Mouse (Mus musculus): ENCODE data around the gene Coro7. TPM values are rescaled to one million over a fixed set of nuclear protein-coding genes. Genes with fewer than 3 reads are reported as not detected.

The Coro7 gene
- polyA plus RNA-seq, 1 experiment from 2014 or later: 13.1 TPM

DNA sequence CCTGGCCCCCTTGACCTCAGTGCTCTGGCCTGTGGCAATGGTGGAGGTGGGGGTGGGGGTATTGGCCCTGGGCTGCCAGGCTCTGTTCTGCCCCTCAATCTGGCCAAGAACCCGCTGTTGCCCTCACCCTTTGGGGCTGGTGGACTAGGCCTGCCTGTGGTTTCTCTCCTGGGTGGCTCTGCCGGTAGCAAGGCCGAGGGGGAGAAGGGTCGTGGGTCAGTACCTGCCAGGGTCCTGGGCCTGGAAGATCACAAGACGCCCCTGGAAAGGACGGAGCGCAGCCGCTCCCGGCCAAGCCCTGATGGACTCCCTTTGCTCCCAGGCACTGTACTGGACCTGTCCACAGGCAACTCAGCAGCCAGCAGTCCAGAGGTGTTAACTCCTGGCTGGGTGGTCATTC is 65.8 kb downstream of the Coro7 start:
- H3K9ac ChIP-seq (ENCODE audit: low read length): no peak overlapping the region
- H3K4me1 ChIP-seq (ENCODE audit: control insufficient read depth, insufficient read depth, low read length): no peaks in the 10 kb centered on the region
- WGBS: 91% methylated on average over 9 of the region's 9 CpGs
- no peak overlapping the region for H3K4me2 ChIP-seq (ENCODE audit: low read depth, severe bottlenecking)
- H3K27ac ChIP-seq (replicated peaks; ENCODE audit: low read depth, low read length): no peak overlapping the region
- H3K36me3 ChIP-seq (ENCODE audit: control insufficient read depth, insufficient read depth, low read length): peaks cover 31% of the 10 kb centered on the region
- DNase-seq (ENCODE audit: low spot score) (no peak), ATAC-seq (ENCODE audit: insufficient number of reproducible peaks, low FRiP score, low TSS enrichment, low read depth) (no peak)
- H3K9me3 ChIP-seq (ENCODE audit: control insufficient read depth, low read length): 0 out of 2 replicates have a peak, but pooled peaks cover 2% of the 10 kb centered on the region
- no peak overlapping the region for H3K4me3 ChIP-seq (ENCODE audit: low read depth, low read length)
- no peaks in the 10 kb centered on the region for H3K27me3 ChIP-seq (ENCODE audit: control insufficient read depth, insufficient read depth, low read length)

DNA sequence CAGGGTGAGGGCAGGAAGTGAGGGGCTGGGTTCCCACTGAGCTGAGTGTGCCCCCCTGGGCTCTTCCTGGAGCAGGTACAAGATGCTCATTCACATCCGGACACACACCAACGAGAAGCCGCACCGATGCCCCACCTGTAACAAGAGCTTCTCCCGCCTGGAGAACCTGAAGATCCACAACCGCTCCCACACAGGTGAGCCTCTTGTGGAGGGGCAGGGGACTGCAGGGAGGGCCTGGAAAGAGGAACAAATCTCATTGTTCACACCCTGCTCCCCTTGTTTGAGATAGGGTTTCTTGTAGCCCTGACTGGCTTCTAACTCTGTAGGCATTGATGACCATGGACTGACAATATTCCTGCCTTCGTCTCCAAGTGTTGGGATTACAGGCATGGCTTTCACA is 67.9 kb downstream of the Coro7 start:
- H3K4me1 ChIP-seq (ENCODE audit: control insufficient read depth, insufficient read depth, low read length): peaks cover 11% of the 10 kb centered on the region
- peaks cover 26% of the 10 kb centered on the region for H3K36me3 ChIP-seq (ENCODE audit: control insufficient read depth, insufficient read depth, low read length)
- no peak overlapping the region for H3K9ac ChIP-seq (ENCODE audit: low read length)
- H3K27ac ChIP-seq (replicated peaks; ENCODE audit: low read depth, low read length): no peak overlapping the region
- ATAC-seq (ENCODE audit: insufficient number of reproducible peaks, low FRiP score, low TSS enrichment, low read depth) (no peak), DNase-seq (ENCODE audit: low spot score) (no peak)
- no peaks in the 10 kb centered on the region for H3K27me3 ChIP-seq (ENCODE audit: control insufficient read depth, insufficient read depth, low read length)
- 94% methylated on average over 7 of the region's 7 CpGs for WGBS
- H3K4me3 ChIP-seq (ENCODE audit: low read depth, low read length): no peak overlapping the region
- H3K9me3 ChIP-seq (ENCODE audit: control insufficient read depth, low read length): no peaks in the 10 kb centered on the region
- no peak overlapping the region for H3K4me2 ChIP-seq (ENCODE audit: low read depth, severe bottlenecking)

DNA sequence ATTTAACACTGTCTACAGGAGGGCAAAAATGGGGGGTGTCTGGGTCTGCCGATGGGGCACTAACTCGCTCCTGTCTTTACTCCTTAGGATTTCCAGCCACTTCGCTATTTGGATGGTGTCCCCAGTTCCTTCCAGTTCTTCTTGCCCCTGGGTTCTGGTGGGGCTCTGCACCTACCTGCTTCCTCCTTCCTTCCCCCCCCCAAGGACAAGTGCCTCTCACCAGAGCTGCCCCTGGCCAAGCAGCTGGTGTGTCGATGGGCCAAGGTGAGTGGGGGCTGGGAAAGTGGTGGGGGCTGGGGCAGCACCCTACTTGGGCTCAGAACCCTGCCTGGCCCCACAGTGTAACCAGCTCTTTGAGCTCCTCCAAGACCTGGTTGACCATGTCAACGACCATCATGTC is 68.4 kb downstream of the Coro7 start:
- Histone ChIP-seq H3K4me2 (ENCODE audit: low read depth, severe bottlenecking) (no peak overlapping the region), H3K4me3 (ENCODE audit: low read depth, low read length) (no peak overlapping the region), H3K9ac (ENCODE audit: low read length) (no peak overlapping the region), H3K27me3 (ENCODE audit: control insufficient read depth, insufficient read depth, low read length) (no peaks in the 10 kb centered on the region), H3K9me3 (ENCODE audit: control insufficient read depth, low read length) (no peaks in the 10 kb centered on the region), H3K4me1 (ENCODE audit: control insufficient read depth, insufficient read depth, low read length) (peaks cover 16% of the 10 kb centered on the region), H3K36me3 (ENCODE audit: control insufficient read depth, insufficient read depth, low read length) (peaks cover 26% of the 10 kb centered on the region), H3K27ac (replicated peaks; ENCODE audit: low read depth, low read length) (no peak overlapping the region)
- WGBS: 94% methylated on average over 5 of the region's 5 CpGs
- no peak for ATAC-seq (ENCODE audit: insufficient number of reproducible peaks, low FRiP score, low TSS enrichment, low read depth)
- DNase-seq (ENCODE audit: low spot score): no peak

DNA sequence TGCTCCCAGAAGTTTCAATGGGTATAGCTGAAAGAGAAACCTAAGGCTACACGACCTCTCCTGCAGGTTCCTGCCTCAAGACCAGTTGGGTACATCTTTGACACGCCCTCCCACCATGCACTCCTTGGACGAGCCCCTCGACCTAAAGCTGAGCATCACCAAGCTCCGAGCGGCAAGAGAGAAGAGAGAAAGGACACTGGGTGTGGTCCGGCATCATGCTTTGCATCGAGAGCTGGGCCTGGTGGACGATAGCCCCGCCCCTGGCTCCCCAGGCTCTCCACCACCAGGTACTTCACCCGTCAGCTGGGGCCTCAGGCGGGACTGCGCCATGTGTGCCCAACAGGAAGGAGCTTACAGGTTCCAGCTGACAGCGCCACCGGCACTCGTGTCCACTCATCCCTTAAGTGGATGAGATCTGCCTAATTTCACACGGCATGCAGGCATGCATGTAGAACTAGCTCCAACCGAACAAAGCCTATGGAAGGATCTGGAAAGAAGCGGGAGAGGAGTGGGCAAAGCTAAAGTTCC is 71.0 kb downstream of the Coro7 start:
- Histone ChIP-seq H3K36me3 (ENCODE audit: control insufficient read depth, insufficient read depth, low read length) (peaks cover 16% of the 10 kb centered on the region), H3K9ac (ENCODE audit: low read length) (no peak overlapping the region), H3K4me3 (ENCODE audit: low read depth, low read length) (no peak overlapping the region), H3K4me2 (ENCODE audit: low read depth, severe bottlenecking) (no peak overlapping the region), H3K27ac (replicated peaks; ENCODE audit: low read depth, low read length) (no peak overlapping the region), H3K27me3 (ENCODE audit: control insufficient read depth, insufficient read depth, low read length) (no peaks in the 10 kb centered on the region), H3K4me1 (ENCODE audit: control insufficient read depth, insufficient read depth, low read length) (peaks cover 42% of the 10 kb centered on the region), H3K9me3 (ENCODE audit: control insufficient read depth, low read length) (no peaks in the 10 kb centered on the region)
- ATAC-seq (ENCODE audit: insufficient number of reproducible peaks, low FRiP score, low TSS enrichment, low read depth) (no peak), DNase-seq (ENCODE audit: low spot score) (no peak)
- 86% methylated on average over 19 of the region's 19 CpGs for WGBS

DNA sequence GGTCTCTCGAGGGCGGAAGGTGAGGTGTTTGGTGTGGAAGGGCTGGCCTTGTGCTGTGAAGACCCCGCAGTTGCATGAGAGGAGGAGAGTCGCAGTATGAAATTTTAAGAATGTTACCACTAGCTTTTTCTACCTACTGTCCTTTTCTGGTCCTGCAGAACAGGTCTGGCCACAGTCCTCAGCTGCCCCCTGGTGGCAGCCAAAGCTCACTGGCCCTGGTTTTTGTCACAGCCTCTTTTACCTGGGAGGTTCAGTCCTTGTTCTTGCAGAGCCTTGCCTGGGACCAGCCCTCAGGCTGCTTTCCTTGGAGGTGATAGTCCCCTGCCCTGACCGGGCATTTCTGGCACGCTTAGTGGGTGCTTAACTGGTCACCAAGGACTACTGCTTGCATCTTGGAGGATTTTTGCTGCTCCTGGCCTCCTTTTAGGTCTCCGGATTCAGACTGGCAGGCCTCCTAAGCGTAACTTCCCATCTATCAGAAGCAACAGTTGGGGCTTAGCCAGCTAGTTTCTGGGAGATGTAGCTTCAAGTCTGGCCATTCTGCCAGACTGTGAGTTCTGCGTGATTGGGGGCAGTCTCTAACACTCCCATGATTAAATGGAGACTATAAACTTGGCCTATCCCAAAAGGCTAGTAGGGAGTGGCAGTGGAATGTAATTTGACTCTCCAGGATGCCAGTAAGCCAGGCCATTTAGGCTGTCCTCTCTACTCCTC is 71.6 kb downstream of the Coro7 start:
- no peak overlapping the region for H3K4me3 ChIP-seq (ENCODE audit: low read depth, low read length)
- H3K27me3 ChIP-seq (ENCODE audit: control insufficient read depth, insufficient read depth, low read length): no peaks in the 10 kb centered on the region
- H3K27ac ChIP-seq (replicated peaks; ENCODE audit: low read depth, low read length): no peak overlapping the region
- H3K9me3 ChIP-seq (ENCODE audit: control insufficient read depth, low read length): no peaks in the 10 kb centered on the region
- 43% methylated on average over 9 of the region's 9 CpGs for WGBS
- peak; percentile 90 for DNase-seq (ENCODE audit: low spot score)
- peak; percentile 18; the same call in 1 of the 2 replicates for ATAC-seq (ENCODE audit: insufficient number of reproducible peaks, low FRiP score, low TSS enrichment, low read depth)
- no peak overlapping the region for H3K4me2 ChIP-seq (ENCODE audit: low read depth, severe bottlenecking)
- peaks cover 48% of the 10 kb centered on the region for H3K4me1 ChIP-seq (ENCODE audit: control insufficient read depth, insufficient read depth, low read length)
- 0 out of 2 replicates have a peak overlapping the region, but pooled peaks have one; percentile 8 for H3K9ac ChIP-seq (ENCODE audit: low read length)
- peaks cover 10% of the 10 kb centered on the region for H3K36me3 ChIP-seq (ENCODE audit: control insufficient read depth, insufficient read depth, low read length)

DNA sequence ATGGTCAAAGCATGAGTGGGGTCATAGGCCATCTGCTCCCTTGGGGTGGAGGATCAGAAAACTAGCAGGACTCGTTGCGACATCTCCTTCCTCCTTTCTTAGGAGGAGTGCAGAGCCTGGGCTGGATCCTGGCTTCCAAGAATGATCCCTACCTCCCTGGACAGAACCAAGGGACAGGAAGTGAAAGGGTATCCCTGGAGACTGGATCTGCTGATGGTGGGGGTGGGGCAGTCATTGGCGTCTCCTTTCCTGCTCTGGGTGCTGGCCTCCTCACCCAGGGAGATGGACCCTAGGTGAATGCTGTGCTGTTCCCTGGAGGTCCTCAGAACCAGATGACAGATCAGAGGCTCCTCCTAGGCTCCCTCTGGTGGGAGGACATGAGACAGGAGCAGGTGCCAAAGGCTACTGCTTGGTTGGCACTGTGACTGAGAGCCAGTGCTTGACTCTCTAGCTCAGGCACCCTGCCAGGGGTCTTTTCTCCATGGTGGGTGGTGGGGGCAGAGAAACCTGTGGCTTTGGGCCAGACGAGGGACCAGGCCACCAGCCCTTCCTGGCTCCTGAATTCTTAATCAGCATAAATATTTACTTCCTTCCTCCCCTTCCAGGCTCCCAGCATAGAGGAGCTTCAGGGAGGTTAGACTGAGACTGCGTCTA is 73.0 kb downstream of the Coro7 start:
- Histone ChIP-seq H3K4me3 (ENCODE audit: low read depth, low read length) (no peak overlapping the region), H3K9me3 (ENCODE audit: control insufficient read depth, low read length) (no peaks in the 10 kb centered on the region), H3K9ac (ENCODE audit: low read length) (no peak overlapping the region), H3K36me3 (ENCODE audit: control insufficient read depth, insufficient read depth, low read length) (peaks cover 5% of the 10 kb centered on the region; the same call in 1 of the 2 replicates), H3K27me3 (ENCODE audit: control insufficient read depth, insufficient read depth, low read length) (no peaks in the 10 kb centered on the region), H3K27ac (replicated peaks; ENCODE audit: low read depth, low read length) (no peak overlapping the region), H3K4me1 (ENCODE audit: control insufficient read depth, insufficient read depth, low read length) (peaks cover 62% of the 10 kb centered on the region), H3K4me2 (ENCODE audit: low read depth, severe bottlenecking) (no peak overlapping the region)
- WGBS: 43% methylated on average over 5 of the region's 5 CpGs
- DNase-seq (ENCODE audit: low spot score) (no peak), ATAC-seq (ENCODE audit: insufficient number of reproducible peaks, low FRiP score, low TSS enrichment, low read depth) (no peak)

DNA sequence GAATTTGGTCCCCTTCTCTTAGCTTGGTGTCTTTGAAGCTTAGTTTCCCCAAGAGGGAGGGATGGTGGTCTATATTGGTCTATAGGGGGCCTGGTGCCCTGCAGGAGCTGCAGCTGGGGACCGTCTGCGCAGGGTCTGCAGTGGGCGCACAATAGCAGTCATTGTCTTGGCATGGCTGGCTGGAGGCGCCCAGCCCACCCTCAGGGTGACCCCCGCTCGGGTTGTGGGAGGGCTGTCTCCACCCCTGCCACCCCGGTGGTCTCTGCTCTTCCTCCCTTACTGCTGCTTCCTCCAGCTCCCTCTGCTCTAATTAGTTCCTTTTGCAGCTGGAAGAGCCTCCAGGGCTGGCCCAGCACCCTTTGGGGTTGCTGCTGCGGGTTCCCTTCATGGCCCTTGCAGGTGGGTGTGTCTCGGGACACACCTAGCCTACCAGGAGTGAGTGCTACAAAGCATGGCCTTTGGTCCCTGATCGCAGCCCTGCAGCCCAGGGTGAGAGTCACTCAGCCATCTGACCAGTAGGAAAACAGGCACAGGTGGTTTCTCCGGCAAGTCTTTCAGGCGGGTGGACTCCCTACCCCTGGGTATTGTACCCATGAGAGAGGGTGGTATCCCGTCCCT is 74.0 kb downstream of the Coro7 start:
- Histone ChIP-seq H3K27me3 (ENCODE audit: control insufficient read depth, insufficient read depth, low read length) (no peaks in the 10 kb centered on the region), H3K9ac (ENCODE audit: low read length) (no peak overlapping the region), H3K4me2 (ENCODE audit: low read depth, severe bottlenecking) (no peak overlapping the region), H3K4me3 (ENCODE audit: low read depth, low read length) (no peak overlapping the region), H3K4me1 (ENCODE audit: control insufficient read depth, insufficient read depth, low read length) (peaks cover 71% of the 10 kb centered on the region), H3K36me3 (ENCODE audit: control insufficient read depth, insufficient read depth, low read length) (no peaks in the 10 kb centered on the region), H3K27ac (replicated peaks; ENCODE audit: low read depth, low read length) (peak overlapping the region; percentile 50), H3K9me3 (ENCODE audit: control insufficient read depth, low read length) (no peaks in the 10 kb centered on the region)
- ATAC-seq (ENCODE audit: insufficient number of reproducible peaks, low FRiP score, low TSS enrichment, low read depth) (no peak), DNase-seq (ENCODE audit: low spot score) (no peak)
- 41% methylated on average over 12 of the region's 13 CpGs for WGBS

DNA sequence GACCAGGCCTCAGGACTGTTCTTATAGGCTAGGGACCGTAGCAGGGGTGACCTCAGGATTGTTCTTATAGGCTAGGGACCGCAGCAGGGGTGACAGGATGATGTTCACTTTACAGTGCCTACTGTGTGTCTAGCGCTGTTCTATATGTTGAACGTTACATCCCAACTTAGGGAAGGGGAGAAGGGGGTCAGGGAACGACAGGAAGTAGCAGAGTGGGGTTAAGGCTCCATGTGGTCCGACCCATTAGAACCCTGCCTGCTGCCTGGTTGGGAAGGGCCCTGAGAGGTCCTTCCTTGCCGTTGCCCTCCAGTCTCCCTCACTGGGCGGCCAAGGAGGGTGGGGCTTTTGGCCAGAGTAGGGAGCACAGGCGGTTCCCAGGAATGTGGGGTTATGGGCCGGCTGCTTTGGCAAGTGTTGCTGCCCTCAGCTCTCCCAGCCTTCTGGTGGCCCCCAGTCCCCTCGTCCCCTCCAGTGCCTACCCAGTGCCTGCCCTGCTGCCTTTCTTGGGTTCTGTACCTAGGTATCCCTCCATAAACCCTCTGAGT is 75.2 kb downstream of the Coro7 start:
- no peak for ATAC-seq (ENCODE audit: insufficient number of reproducible peaks, low FRiP score, low TSS enrichment, low read depth)
- H3K9ac ChIP-seq (ENCODE audit: low read length): 0 out of 2 replicates have a peak overlapping the region, but pooled peaks have one; percentile 17
- no peaks in the 10 kb centered on the region for H3K36me3 ChIP-seq (ENCODE audit: control insufficient read depth, insufficient read depth, low read length)
- no peaks in the 10 kb centered on the region for H3K9me3 ChIP-seq (ENCODE audit: control insufficient read depth, low read length)
- H3K4me1 ChIP-seq (ENCODE audit: control insufficient read depth, insufficient read depth, low read length): peaks cover 77% of the 10 kb centered on the region
- H3K4me3 ChIP-seq (ENCODE audit: low read depth, low read length): no peak overlapping the region
- no peaks in the 10 kb centered on the region for H3K27me3 ChIP-seq (ENCODE audit: control insufficient read depth, insufficient read depth, low read length)
- H3K4me2 ChIP-seq (ENCODE audit: low read depth, severe bottlenecking): peak overlapping the region; percentile 5; the same call in 1 of the 2 replicates
- peak overlapping the region; percentile 90 for H3K27ac ChIP-seq (replicated peaks; ENCODE audit: low read depth, low read length)
- DNase-seq (ENCODE audit: low spot score): no peak
- WGBS: 73% methylated on average over 11 of the region's 11 CpGs

Data from limb, embryonic 11.5 days (tissue).